Mouse (Mus musculus) midbrain, embryonic 14.5 days (tissue): ENCODE measurements around the gene Kcnip1. TPM values are rescaled to one million over a fixed set of nuclear protein-coding genes. Genes with fewer than 3 reads are reported as not detected.

Experiments
- ATAC-seq: fragments of 200-750 bp; cut with Nextera tagmentation; 2 replicates; pipeline ENCODE4 v1.8.0; 2017; ENCODE audit warnings: moderate number of reproducible peaks, moderate library complexity; ENCODE audit not compliant: low FRiP score, low TSS enrichment
- DNase-seq: peaks from one replicate; pipeline ENCODE4 v3.0.0-alpha.2; 2015
- H3K27ac ChIP-seq: fragments of 300-500 bp; sonication (generic); replicated peaks from 2 replicates; pipeline ENCODE4 v1.5.1; 2014; ENCODE audit warnings: mild to moderate bottlenecking, low read depth, low read length, moderate library complexity
- H3K27me3 ChIP-seq: fragments of 300-500 bp; sonication (generic); 2 replicates; pipeline ENCODE4 v1.6.1; 2014; ENCODE audit warnings: low read length, control low read depth, mixed read lengths; ENCODE audit not compliant: control insufficient read depth, insufficient read depth
- H3K36me3 ChIP-seq: fragments of 300-500 bp; sonication (generic); 2 replicates; pipeline ENCODE4 v1.6.1; 2014; ENCODE audit warnings: low read length, control low read depth; ENCODE audit not compliant: control insufficient read depth, insufficient read depth
- H3K4me1 ChIP-seq: fragments of 300-500 bp; sonication (generic); 2 replicates; pipeline ENCODE4 v1.6.1; 2014; ENCODE audit warnings: mild to moderate bottlenecking, antibody characterized with exemption, low read length, control low read depth; ENCODE audit not compliant: control insufficient read depth, insufficient read depth
- H3K4me2 ChIP-seq: fragments of 300-500 bp; sonication (generic); 2 replicates; pipeline ENCODE4 v1.6.1; 2014; ENCODE audit warnings: mild to moderate bottlenecking, low read length, moderate library complexity
- H3K4me3 ChIP-seq: fragments of 300-500 bp; sonication (generic); replicated peaks from 2 replicates; pipeline ENCODE4 v1.5.1; 2014; ENCODE audit warnings: low read depth, low read length
- H3K9ac ChIP-seq: fragments of 300-500 bp; sonication (generic); replicated peaks from 2 replicates; pipeline ENCODE4 v1.6.1; 2014; ENCODE audit warnings: mild to moderate bottlenecking, low read length, moderate library complexity
- H3K9me3 ChIP-seq: fragments of 300-500 bp; sonication (generic); 2 replicates; pipeline ENCODE4 v1.6.1; 2016; ENCODE audit warnings: low read length, control low read depth, mixed read lengths; ENCODE audit not compliant: control insufficient read depth
- WGBS: fragments of 180-500 bp; shearing (Covaris S2); extraction: QIAGEN DNeasy Blood & Tissue Kit; methylation state at CpG from one replicate; pipeline ENCODE4 v1.1.7; 2014; 5-methylcytosine and 5-hydroxymethylcytosine counted together
- polyA plus RNA-seq: library from polyadenylated mRNA; unstranded; fragments of >200 nt; fragmentation: Nextera tagmentation; extraction: Ambion mirVana; gene quantifications from 2 replicates; pipeline ENCODE4 v1.2.1, GENCODE M21; 2014

The Kcnip1 gene
- polyA plus RNA-seq, 1 experiment from 2014 or later: 76.5 TPM

DNA sequence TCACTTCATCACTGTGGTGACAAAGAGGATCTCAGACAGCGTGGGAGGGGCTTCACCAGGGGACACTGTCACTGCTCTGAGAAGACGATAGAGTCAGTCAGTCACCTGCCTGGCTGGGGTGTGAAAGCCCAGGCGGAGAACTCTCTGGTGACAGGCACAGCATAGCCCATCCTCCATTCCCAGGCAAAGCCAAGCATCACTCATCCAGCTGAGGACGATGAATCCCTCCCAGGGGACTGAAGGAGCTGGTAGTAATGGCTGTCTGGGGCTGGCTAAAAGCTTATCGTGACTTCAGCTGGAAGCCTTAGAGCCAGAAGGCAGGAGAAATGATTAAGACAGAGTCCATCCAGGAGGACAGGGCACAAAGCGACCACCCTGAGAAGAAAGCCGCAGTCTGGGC is 182.8 kb downstream of the Kcnip1 start:
- WGBS: 71% methylated on average over 7 of the region's 7 CpGs
- H3K36me3 ChIP-seq: no peaks in the 10 kb centered on the region
- no peak overlapping the region for H3K27ac ChIP-seq
- DNase-seq (no peak), ATAC-seq (no peak)
- no peak overlapping the region for H3K4me2 ChIP-seq
- no peaks in the 10 kb centered on the region for H3K27me3 ChIP-seq
- no peak overlapping the region for H3K9ac ChIP-seq
- H3K4me3 ChIP-seq: no peak overlapping the region
- no peaks in the 10 kb centered on the region for H3K9me3 ChIP-seq
- H3K4me1 ChIP-seq: no peaks in the 10 kb centered on the region

DNA sequence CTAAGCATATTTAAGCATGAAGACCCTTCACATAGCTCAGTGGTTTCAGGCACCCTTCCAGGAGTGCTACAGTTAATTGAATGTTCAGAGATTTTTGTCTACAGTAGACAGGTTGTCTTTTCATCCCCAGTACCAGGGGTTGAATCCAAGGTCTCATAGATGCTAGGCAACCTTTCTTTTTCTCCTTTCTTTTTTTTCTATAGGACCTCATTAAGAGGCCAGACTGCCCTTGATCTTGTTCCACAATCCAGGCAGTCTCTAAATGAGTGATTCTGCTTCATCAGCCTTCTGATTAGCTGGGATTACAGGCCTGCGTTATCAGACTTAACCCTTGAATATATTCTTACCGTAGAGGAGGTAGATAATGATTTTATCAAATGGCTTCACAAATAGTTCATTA is 189.9 kb downstream of the Kcnip1 start:
- ATAC-seq: no peak
- no peak overlapping the region for H3K9ac ChIP-seq
- WGBS: 59% methylated on average over 2 of the region's 2 CpGs

GRCm38 (mm10) chr11:33800436-33801088 is 192.4 kb downstream of the Kcnip1 start:
- H3K9me3 ChIP-seq: no peaks in the 10 kb centered on the region
- 61% methylated on average over 10 of the region's 10 CpGs for WGBS
- no peak overlapping the region for H3K4me3 ChIP-seq
- DNase-seq: no peak
- H3K27me3 ChIP-seq: no peaks in the 10 kb centered on the region
- H3K36me3 ChIP-seq: no peaks in the 10 kb centered on the region
- no peak overlapping the region for H3K27ac ChIP-seq
- H3K4me1 ChIP-seq: peaks cover 15% of the 10 kb centered on the region
- H3K9ac ChIP-seq: no peak overlapping the region
- no peak overlapping the region for H3K4me2 ChIP-seq
- ATAC-seq: no peak

More for the DNA sequence above, 189.9 kb downstream of the Kcnip1 start:
- Histone ChIP-seq H3K27ac (no peak overlapping the region), H3K4me2 (no peak overlapping the region), H3K36me3 (no peaks in the 10 kb centered on the region), H3K27me3 (no peaks in the 10 kb centered on the region), H3K4me3 (no peak overlapping the region), H3K4me1 (peaks cover 13% of the 10 kb centered on the region), H3K9me3 (no peaks in the 10 kb centered on the region)
- DNase-seq: no peak

DNA sequence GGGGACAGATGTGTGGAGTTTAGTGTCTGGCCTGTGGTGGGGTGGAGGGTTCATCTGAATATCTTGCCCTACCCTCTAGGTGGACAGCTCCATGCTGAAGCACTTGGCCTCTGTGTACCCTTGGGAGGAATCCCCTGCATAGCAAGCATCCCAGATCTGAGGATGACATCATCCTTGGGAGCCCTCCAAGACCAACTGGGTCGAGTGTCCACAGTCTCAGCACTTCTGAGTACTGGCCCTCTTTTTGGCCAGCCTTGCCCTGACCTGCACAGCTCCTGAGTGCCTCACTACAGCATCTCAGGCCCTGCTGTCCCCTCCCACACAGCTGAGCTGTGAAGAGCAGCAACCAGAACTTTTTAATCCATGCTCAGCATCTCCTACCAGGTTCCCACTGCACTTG is 193.0 kb downstream of the Kcnip1 start:
- H3K36me3 ChIP-seq: no peaks in the 10 kb centered on the region
- no peak for ATAC-seq
- no peak for DNase-seq
- no peak overlapping the region for H3K4me2 ChIP-seq
- no peaks in the 10 kb centered on the region for H3K9me3 ChIP-seq
- 61% methylated on average over 1 of the region's 1 CpGs for WGBS
- no peak overlapping the region for H3K4me3 ChIP-seq
- H3K27me3 ChIP-seq: no peaks in the 10 kb centered on the region
- H3K4me1 ChIP-seq: peaks cover 15% of the 10 kb centered on the region
- no peak overlapping the region for H3K9ac ChIP-seq
- H3K27ac ChIP-seq: no peak overlapping the region

DNA sequence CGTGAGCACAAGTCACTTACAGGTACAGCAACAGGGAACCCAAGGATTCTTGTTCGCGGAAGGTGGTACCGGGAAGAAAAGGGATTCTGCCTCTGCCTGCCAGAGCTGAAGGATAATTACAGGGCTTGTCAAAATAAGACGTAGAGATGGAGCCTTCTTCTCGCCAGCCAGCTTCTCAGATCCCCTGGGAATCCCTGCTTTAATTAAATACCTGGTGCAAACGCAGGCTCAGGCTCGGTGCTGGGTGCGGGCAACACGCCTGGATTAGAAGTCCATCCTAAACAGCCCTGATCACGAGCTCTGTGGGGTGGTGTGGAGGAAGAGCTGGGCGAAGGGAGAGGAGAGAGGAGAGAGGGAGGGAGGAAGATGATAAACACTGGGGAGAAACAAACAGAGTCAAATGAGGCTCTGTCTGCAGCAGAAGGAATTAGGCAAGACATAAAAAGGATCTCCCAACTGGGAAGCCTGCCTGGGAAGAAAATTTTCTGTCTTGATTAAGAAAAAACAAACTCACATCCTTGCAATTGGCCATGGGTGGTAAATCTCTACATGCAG is 194.8 kb downstream of the Kcnip1 start:
- Histone ChIP-seq H3K4me1 (peaks cover 15% of the 10 kb centered on the region), H3K9me3 (no peaks in the 10 kb centered on the region), H3K27me3 (no peaks in the 10 kb centered on the region), H3K4me3 (no peak overlapping the region), H3K36me3 (no peaks in the 10 kb centered on the region), H3K4me2 (no peak overlapping the region), H3K9ac (no peak overlapping the region), H3K27ac (peak overlapping the region; percentile 49)
- WGBS: 33% methylated on average over 12 of the region's 12 CpGs
- DNase-seq: peak; percentile 60
- ATAC-seq: no peak

- Histone ChIP-seq H3K9me3 (no peaks in the 10 kb centered on the region), H3K36me3 (no peaks in the 10 kb centered on the region), H3K27me3 (no peaks in the 10 kb centered on the region), H3K4me2 (no peak overlapping the region), H3K27ac (no peak overlapping the region), H3K4me1 (peaks cover 31% of the 10 kb centered on the region), H3K4me3 (no peak overlapping the region), H3K9ac (no peak overlapping the region)
- WGBS: 39% methylated on average over 5 of the region's 5 CpGs
- ATAC-seq (no peak), DNase-seq (peak; percentile 68)
Observed at GRCm38 (mm10) chr11:33787362-33787761, 205.6 kb downstream of the Kcnip1 start.

GRCm38 (mm10) chr11:33786572-33786971 is 206.4 kb downstream of the Kcnip1 start:
- H3K4me2 ChIP-seq: no peak overlapping the region
- H3K36me3 ChIP-seq: no peaks in the 10 kb centered on the region
- peaks cover 36% of the 10 kb centered on the region for H3K4me1 ChIP-seq
- no peaks in the 10 kb centered on the region for H3K9me3 ChIP-seq
- H3K27me3 ChIP-seq: no peaks in the 10 kb centered on the region
- no peak overlapping the region for H3K27ac ChIP-seq
- ATAC-seq: no peak
- H3K9ac ChIP-seq: no peak overlapping the region
- peak; percentile 75 for DNase-seq
- 16% methylated on average over 4 of the region's 4 CpGs for WGBS
- no peak overlapping the region for H3K4me3 ChIP-seq

GRCm38 (mm10) chr11:33781561-33781971 is 211.4 kb downstream of the Kcnip1 start:
- no peaks in the 10 kb centered on the region for H3K9me3 ChIP-seq
- no peak overlapping the region for H3K9ac ChIP-seq
- peak overlapping the region; percentile 58 for H3K27ac ChIP-seq
- DNase-seq: peak; percentile 65
- H3K36me3 ChIP-seq: no peaks in the 10 kb centered on the region
- peaks cover 42% of the 10 kb centered on the region for H3K4me1 ChIP-seq
- H3K4me3 ChIP-seq: no peak overlapping the region
- no peak for ATAC-seq
- WGBS: 26% methylated on average over 10 of the region's 10 CpGs
- H3K27me3 ChIP-seq: no peaks in the 10 kb centered on the region
- H3K4me2 ChIP-seq: no peak overlapping the region

GRCm38 (mm10) chr11:33780263-33780662 is 212.7 kb downstream of the Kcnip1 start:
- Histone ChIP-seq H3K4me2 (no peak overlapping the region), H3K27me3 (no peaks in the 10 kb centered on the region), H3K9me3 (no peaks in the 10 kb centered on the region), H3K36me3 (no peaks in the 10 kb centered on the region), H3K9ac (no peak overlapping the region), H3K27ac (peak overlapping the region; percentile 20; the same call in 1 of the 2 replicates), H3K4me3 (no peak overlapping the region), H3K4me1 (peaks cover 29% of the 10 kb centered on the region)
- DNase-seq (no peak), ATAC-seq (no peak)
- 73% methylated on average over 4 of the region's 4 CpGs for WGBS
